21 mouse cellular contexts compared by ENCODE assay signal in the genomic region with DNA sequence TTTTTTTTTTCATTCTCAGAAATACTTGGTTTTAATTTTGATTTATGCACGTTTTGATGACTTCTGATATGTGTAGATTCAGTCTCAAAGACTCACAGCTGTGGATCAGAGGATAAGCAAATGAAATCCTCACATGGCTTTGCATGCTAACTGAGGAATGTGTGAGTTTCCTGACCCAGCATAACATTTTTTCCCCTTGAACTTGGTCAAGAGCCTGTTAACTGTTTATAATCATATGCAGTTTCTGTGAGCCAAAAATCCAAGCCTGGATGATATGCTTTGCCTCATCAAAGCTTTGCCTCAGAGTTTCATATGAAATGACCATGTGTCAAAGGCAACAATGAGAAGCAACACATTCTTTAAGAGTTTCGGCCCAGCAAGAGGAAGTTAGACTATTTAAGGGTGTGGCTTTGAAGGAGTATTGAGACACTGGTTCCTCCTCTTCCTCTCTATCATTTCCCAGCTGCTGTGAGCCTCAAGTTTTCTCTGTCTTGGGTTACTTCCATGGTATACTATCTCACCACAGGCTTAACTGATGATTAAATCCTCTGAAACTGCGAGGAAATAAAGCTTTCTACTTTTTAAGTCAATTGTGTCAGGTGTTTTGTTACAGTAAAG.
DNase-seq lines count a peak whose midpoint lies in the region; ATAC-seq and TF ChIP-seq lines count a peak whose summit lies in the region.
"Had no signal": no experiment of that assay in that cellular context is flagged by ENCODE, and none has a peak within 500 bp of the region (broad histone marks: within the 10 kb centered on the region; RNA-seq: fewer than 3 reads in every experiment).

No protein-coding gene starts in this region.

- peaks cover 9% of the 10 kb centered on the region; the same call in 1 of the 2 replicates for H3K4me1 ChIP-seq in heart, embryonic 12.5 days (replicated peaks)
- H3K4me1 ChIP-seq in liver, adult 2 months (ENCODE audit: control insufficient read depth, insufficient read depth, low read length): no peaks in the 10 kb centered on the region

- no peak overlapping the region for H3K27ac ChIP-seq in heart, embryonic 12.5 days (ENCODE audit: poor library complexity, severe bottlenecking)
- no peak overlapping the region for H3K27ac ChIP-seq in liver, adult 2 months (replicated peaks; ENCODE audit: insufficient read depth, low read depth, low read length)

- WGBS in heart, embryonic 12.5 days: 73% methylated on average over 3 of the region's 3 CpGs
- WGBS in liver, adult 2 months: 82% methylated on average over 3 of the region's 3 CpGs

- no peaks in the 10 kb centered on the region for H3K27me3 ChIP-seq in heart, embryonic 12.5 days (replicated peaks)
- no peaks in the 10 kb centered on the region for H3K27me3 ChIP-seq in liver, adult 2 months (ENCODE audit: control insufficient read depth, insufficient read depth, low read length)

- no peaks in the 10 kb centered on the region for H3K79me2 ChIP-seq in liver, adult 2 months (ENCODE audit: control insufficient read depth, insufficient read depth, low read length)

- no peak overlapping the region for H3K9ac ChIP-seq in heart, embryonic 12.5 days
- no peak overlapping the region for H3K9ac ChIP-seq in liver, adult 2 months (ENCODE audit: low read depth, low read length)

- H3K4me2 ChIP-seq in heart, embryonic 12.5 days: no peak overlapping the region
- H3K4me2 ChIP-seq: liver, embryonic 11.5 days had no signal

- DNase-seq in heart, adult 11 months: peak; percentile 72
- peak; percentile 21 for DNase-seq in liver, adult 2 months (ENCODE audit: extremely low read depth, low read depth, low spot score)
- no peak for DNase-seq in liver
- peak; percentile 30 for DNase-seq in Muller cell, postnatal 12 days (ENCODE audit: inconsistent ontology term)
- no peak for DNase-seq in adrenal gland, adult 18-20 months (ENCODE audit: low spot score in 2 of 2)
- no peak for DNase-seq in left cerebral cortex, adult 9 months (ENCODE audit: low spot score in 2 of 2)
- DNase-seq: cerebellum, adult 18-20 months; cerebellum, postnatal 36 days; gastrocnemius, postnatal 14 days; kidney, adult 8-10 months; left cerebral cortex, postnatal 4 days; lung, adult 18-20 months; right cerebral cortex, postnatal 4 days; thymus, postnatal 36 days had no signal

- no peak overlapping the region for H3K4me3 ChIP-seq in heart, embryonic 12.5 days
- H3K4me3 ChIP-seq in liver, adult 2 months (ENCODE audit: insufficient read depth, low read depth, low read length): no peak overlapping the region
- H3K4me3 ChIP-seq: erythroblast, embryonic 14.5 days had no signal

- TF ChIP-seq POLR2A in liver, adult 2 months (IDR thresholded peaks at IDR 0.05; ENCODE audit: extremely low read depth, insufficient read depth, low read length): no peak

- H3K9me3 ChIP-seq in heart, embryonic 12.5 days (replicated peaks): no peaks in the 10 kb centered on the region

- H3K36me3 ChIP-seq in heart, embryonic 12.5 days: no peaks in the 10 kb centered on the region
- no peaks in the 10 kb centered on the region for H3K36me3 ChIP-seq in liver, adult 2 months (ENCODE audit: control insufficient read depth, insufficient read depth, low read length)

- no peak for ATAC-seq in heart, embryonic 12.5 days (ENCODE audit: insufficient number of reproducible peaks, low FRiP score)
- ATAC-seq in megakaryocyte progenitor cell, adult 5-6 weeks (replicated peaks; ENCODE audit: poor library complexity): peak; percentile 87
- ATAC-seq: CD4-positive, CD25-positive, alpha-beta regulatory T cell, adult 4 months; forebrain, embryonic 14.5 days; hindbrain, embryonic 16.5 days had no signal

- no peak for TF ChIP-seq CTCF in liver, adult 2 months (IDR thresholded peaks at IDR 0.05; ENCODE audit: low read depth, low read length)

Comparison
In these comparisons a context has a peak if more than half of its experiments do, and no peak if none do; other contexts are left out.
1. DNase-seq: peak in heart, adult 11 months (single experiment), liver, adult 2 months (single experiment) and Muller cell, postnatal 12 days (single experiment); none in liver (single experiment), adrenal gland, adult 18-20 months (0 of 2) and left cerebral cortex, adult 9 months (0 of 2).